Mouse (Mus musculus): ENCODE data around the gene Kndc1.
A peak's percentile ranks its signal among the peaks of the same experiment; 100 is the strongest.

The Kndc1 gene

GRCm38 (mm10) chr7:139951991-139952633 lies 57.6 kb downstream of the Kndc1 start:
- DNase-seq (ENCODE audit: low read depth): no peak

- no peak for DNase-seq (ENCODE audit: low read depth)
Observed at GRCm38 (mm10) chr7:139955505-139955904, 61.0 kb downstream of the Kndc1 start.

- no peak for DNase-seq (ENCODE audit: low read depth)
Observed at GRCm38 (mm10) chr7:139956658-139957057, 62.2 kb downstream of the Kndc1 start.

- no peak for DNase-seq (ENCODE audit: low read depth)
Observed at GRCm38 (mm10) chr7:139957437-139957836, 62.9 kb downstream of the Kndc1 start.

GRCm38 (mm10) chr7:139957958-139958357 lies 63.5 kb downstream of the Kndc1 start:
- no peak for DNase-seq (ENCODE audit: low read depth)

- no peak for DNase-seq (ENCODE audit: low read depth)
Observed at GRCm38 (mm10) chr7:139961141-139961540, 66.6 kb downstream of the Kndc1 start.

GRCm38 (mm10) chr7:139963814-139964213 lies 69.3 kb downstream of the Kndc1 start:
- no peak for DNase-seq (ENCODE audit: low read depth)

- DNase-seq (ENCODE audit: low read depth): no peak
Observed at GRCm38 (mm10) chr7:139967175-139967574, 72.7 kb downstream of the Kndc1 start.

- DNase-seq (ENCODE audit: low read depth): no peak
Observed at GRCm38 (mm10) chr7:139968428-139968827, 73.9 kb downstream of the Kndc1 start.

GRCm38 (mm10) chr7:139969348-139970130 lies 75.0 kb downstream of the Kndc1 start:
- DNase-seq (ENCODE audit: low read depth): peak; percentile 54

- no peak for DNase-seq (ENCODE audit: low read depth)
Observed at GRCm38 (mm10) chr7:139970216-139970919, 75.9 kb downstream of the Kndc1 start.

- DNase-seq (ENCODE audit: low read depth): no peak
Observed at GRCm38 (mm10) chr7:139970979-139971378, 76.5 kb downstream of the Kndc1 start.

- DNase-seq (ENCODE audit: low read depth): peak; percentile 77
Observed at GRCm38 (mm10) chr7:139971436-139971835, 76.9 kb downstream of the Kndc1 start.

GRCm38 (mm10) chr7:139972923-139973331 lies 78.4 kb downstream of the Kndc1 start:
- DNase-seq (ENCODE audit: low read depth): no peak

GRCm38 (mm10) chr7:139974307-139974706 lies 79.8 kb downstream of the Kndc1 start:
- no peak for DNase-seq (ENCODE audit: low read depth)

- DNase-seq (ENCODE audit: low read depth): no peak
Observed at GRCm38 (mm10) chr7:139975471-139975870, 81.0 kb downstream of the Kndc1 start.

GRCm38 (mm10) chr7:139978278-139978892 lies 83.9 kb downstream of the Kndc1 start, which contains the start of gene 6430531B16Rik:
Gene 6430531B16Rik, minus strand, starts transcription at chr7:139978755.
- DNase-seq (ENCODE audit: low read depth): peak; percentile 66

GRCm38 (mm10) chr7:139979011-139979719 lies 84.7 kb downstream of the Kndc1 start:
- no peak for DNase-seq (ENCODE audit: low read depth)

- no peak for DNase-seq (ENCODE audit: low read depth)
Observed at GRCm38 (mm10) chr7:139980778-139981177, 86.3 kb downstream of the Kndc1 start.

- DNase-seq (ENCODE audit: low read depth): no peak
Observed at GRCm38 (mm10) chr7:139982058-139982457, 87.6 kb downstream of the Kndc1 start.

GRCm38 (mm10) chr7:139984505-139984904 lies 90.0 kb downstream of the Kndc1 start:
- DNase-seq (ENCODE audit: low read depth): no peak

GRCm38 (mm10) chr7:139988272-139988671 lies 93.8 kb downstream of the Kndc1 start:
- no peak for DNase-seq (ENCODE audit: low read depth)
